Mouse (Mus musculus) lung, postnatal 4 days (tissue): ENCODE measurements around the gene Tsfm.

ENCODE experiments used
- DNase-seq, 2 experiments: peaks; one replicate each; pipeline ENCODE4 v3.0.0; 2021

The Tsfm gene

DNA sequence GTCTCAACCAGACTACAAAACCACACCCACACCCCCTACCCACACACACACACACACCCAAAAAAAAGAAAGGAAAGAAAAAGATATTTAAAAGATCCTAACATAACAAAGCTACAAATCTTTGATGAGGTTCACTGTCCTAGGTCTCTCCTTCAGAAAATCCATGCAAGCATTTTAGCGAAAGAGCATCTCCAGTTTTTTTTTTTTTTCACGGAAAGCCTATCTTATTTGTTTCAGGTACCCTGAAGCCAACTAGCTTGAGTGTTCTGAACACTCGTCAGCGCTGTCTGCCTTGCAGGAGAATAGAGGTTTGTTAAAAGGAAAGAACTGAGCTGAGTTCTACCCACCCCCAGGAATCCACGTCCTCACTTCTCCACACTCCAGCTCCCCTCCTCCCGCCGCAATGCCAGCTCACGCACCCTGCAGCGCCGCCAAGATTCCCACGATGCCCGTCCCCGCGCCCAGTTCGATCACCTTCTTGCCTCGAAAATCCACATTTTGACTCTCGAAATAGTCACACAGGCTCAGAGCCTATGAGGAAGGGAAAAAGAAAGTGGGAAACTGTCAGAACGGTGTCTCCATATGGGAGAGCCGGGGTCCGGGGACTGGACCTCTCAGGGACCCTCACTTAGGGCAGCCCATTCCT lies 10.1 kb upstream of the Tsfm start:
- no peak for DNase-seq

- DNase-seq: no peak
Observed at GRCm38 (mm10) chr10:127037641-127038040, 7.0 kb upstream of the Tsfm start.

GRCm38 (mm10) chr10:127036273-127036672 lies 5.6 kb upstream of the Tsfm start:
- no peak for DNase-seq

DNA sequence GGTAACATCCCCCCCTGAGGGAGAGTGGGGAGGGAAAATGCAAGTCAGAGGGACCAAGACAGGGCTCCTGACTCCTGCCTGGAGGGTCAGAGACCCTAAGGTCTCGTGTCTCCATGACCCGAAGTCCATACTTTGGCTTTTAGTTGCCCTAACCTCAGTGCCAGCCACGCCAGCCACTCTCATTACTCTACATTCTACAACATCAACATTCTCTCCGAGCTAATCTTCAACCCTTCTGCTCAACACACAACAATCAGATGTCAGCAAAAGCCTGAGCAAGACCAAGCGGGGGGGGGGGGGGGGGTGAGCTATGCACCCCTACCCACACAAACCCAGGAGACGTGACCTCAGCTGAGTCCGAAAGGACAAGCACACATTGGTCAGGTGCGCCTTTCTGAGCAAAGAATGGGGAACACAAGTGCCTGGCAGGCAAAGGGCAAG lies 2.7 kb upstream of the Tsfm start:
- DNase-seq: no peak

DNA sequence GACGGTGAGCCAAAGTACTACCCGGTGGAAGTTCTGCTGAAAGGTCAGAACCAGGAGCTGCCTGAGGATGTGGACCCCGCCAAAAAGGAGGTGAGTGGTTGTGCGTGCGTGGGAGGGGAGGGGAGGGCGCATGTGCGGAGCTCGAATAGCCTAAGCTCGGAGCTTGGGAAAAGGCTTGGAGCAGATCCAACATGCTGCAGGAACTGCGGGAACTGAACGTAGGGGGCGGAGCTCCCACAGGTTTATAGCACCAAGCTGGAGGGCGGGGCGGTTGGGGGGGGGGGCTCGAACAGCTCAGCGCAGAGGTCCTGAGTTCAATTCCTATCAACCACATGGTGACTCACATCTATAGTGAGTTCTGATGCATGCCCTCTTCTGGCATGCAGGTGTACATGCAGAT lies 12.2 kb downstream of the Tsfm start:
- DNase-seq: no peak

DNA sequence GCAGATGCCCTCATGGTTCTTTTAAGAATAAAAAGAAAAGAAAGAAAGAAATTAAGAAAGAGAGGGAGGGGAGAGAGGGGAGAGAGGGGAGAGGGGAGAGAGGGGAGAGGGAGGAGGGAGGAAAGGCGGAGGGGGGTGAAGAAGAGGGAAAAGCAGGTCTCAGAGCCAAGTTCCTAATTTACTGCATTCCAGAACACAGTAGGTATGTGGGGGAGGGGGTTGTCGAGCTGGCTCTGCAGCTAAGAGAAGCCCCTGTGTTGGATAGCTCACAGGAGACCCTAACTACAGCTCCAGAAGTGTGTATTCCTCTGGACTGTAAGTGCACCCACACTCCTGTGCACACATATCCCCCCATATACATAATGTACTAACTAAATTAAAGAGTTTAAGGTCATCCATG lies 13.6 kb downstream of the Tsfm start:
- DNase-seq: no peak

DNA sequence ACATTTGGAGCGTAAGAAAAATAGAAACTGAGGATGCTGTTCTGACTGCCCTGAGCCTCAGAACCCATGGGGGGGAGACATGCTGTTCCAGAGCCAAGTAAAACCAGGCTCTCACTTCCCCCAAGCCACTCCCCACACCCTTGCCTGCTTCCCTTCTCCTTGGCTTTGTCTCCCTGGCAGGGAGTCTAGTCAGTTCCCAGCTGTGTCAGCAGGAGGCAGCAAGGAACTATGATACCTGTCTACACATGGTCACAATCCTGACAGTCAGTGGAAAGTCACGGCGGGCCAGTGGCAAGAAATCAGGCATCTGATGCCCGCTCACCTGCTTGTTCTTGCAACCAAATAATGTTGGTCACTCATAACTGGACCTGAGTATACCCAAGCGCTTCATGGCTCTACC lies 14.2 kb downstream of the Tsfm start:
- peak; percentile 34 to 43 for DNase-seq

- DNase-seq: no peak
Observed at GRCm38 (mm10) chr10:127003806-127004205, 26.8 kb downstream of the Tsfm start.

GRCm38 (mm10) chr10:127003334-127003733 lies 27.3 kb downstream of the Tsfm start:
- no peak for DNase-seq

GRCm38 (mm10) chr10:127002765-127003164 lies 27.9 kb downstream of the Tsfm start:
- DNase-seq: no peak

DNA sequence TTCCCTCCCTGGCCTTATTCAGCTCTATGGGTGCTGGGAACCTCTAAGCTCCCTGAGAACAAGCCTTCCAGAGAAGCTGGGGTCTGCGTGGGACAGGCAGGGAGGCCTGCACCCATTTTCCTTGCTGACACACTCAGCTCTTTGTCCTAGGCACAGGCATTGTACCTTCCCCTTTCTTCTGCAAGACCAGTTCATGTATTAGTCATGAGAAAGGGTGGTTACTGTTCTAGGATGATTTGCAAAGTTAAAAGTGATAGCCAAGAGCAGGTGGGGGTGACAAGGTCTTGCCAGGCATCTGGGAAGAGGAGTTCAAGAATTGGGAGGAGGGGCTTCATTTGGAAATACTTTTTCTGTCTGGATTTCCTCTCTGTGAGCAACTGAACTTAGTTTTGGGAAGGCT lies 28.6 kb downstream of the Tsfm start:
- DNase-seq: no peak

DNA sequence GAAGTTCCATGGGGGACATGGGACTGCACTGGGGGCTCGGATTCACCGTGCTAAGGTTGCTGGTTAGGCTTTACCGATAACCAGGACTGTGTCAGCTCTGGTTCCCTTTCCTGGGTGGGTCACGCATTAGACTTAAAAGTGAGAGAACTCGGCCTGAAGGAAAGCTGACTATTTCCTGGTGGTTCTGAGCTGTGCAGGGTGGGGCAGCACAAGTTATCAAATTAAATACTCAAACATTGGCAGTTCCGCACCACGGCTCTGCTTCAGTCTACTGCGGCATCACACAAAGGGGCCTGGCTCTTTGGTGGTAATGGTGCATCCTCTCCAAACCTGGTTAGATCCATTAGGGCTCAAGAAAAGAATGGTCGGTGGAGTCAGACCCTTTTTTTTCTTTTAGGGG lies 29.3 kb downstream of the Tsfm start:
- no peak for DNase-seq

GRCm38 (mm10) chr10:127000529-127000928 lies 30.1 kb downstream of the Tsfm start, which contains the start of gene Avil:
Gene Avil (plus strand): TSS chr10:127000709.
- DNase-seq: no peak

GRCm38 (mm10) chr10:126997340-126998113 lies 33.1 kb downstream of the Tsfm start:
- DNase-seq: no peak

DNA sequence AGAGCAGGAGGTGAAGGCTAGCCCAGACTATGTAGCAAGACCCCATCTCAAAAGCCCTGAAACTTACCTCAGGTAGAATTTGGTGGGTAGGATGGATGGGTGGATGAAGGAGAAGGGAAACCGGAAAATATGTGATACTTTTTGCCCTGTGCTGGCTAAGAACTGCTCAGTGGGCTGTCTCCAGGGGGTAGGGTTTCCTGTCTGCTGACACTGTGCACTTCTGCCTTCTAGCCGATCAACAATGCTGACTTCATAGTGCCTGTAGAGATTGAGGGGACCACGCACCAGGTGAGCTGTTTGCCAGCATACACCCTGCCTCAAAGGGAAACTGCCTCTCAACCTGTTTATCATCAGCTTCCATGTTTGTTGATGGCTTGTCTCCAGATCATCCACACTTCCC lies 37.0 kb downstream of the Tsfm start:
- DNase-seq: no peak

GRCm38 (mm10) chr10:126991676-126992075 lies 39.0 kb downstream of the Tsfm start:
- DNase-seq: no peak

- DNase-seq: peak; percentile 90 to 94
Observed at GRCm38 (mm10) chr10:126990313-126991056, 40.2 kb downstream of the Tsfm start.

GRCm38 (mm10) chr10:126988513-126989165 lies 42.0 kb downstream of the Tsfm start:
- no peak for DNase-seq

- DNase-seq: no peak
Observed at GRCm38 (mm10) chr10:126987183-126988118, 43.2 kb downstream of the Tsfm start.

DNA sequence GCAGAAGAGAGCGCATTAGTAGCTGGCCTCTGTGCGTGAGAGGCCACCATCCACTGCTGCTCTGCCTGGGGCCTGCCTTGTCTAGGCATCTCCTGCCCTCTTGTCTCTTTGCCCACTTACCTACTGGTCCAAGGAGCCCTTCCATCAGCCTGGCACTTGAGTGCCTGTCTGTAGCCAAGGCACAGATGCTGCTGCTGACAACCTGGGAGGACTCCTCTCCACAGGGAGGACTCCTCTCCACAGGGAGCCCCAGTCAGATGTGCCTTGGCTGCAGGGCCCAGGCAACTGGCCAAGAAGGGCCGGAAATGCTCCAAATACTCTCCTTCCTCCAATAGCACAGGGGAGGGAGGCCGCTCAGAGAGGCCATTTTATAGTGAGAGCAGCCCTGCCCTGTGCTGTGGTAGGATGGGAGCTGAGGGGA lies 44.1 kb downstream of the Tsfm start:
- DNase-seq: peak; percentile 89 to 94

- DNase-seq: no peak
Observed at GRCm38 (mm10) chr10:126985579-126985978, 45.1 kb downstream of the Tsfm start.

- no peak for DNase-seq
Observed at GRCm38 (mm10) chr10:126985127-126985526, 45.5 kb downstream of the Tsfm start.
